Mouse (Mus musculus): ENCODE measurements around the gene Ywhae.

The Ywhae gene

DNA sequence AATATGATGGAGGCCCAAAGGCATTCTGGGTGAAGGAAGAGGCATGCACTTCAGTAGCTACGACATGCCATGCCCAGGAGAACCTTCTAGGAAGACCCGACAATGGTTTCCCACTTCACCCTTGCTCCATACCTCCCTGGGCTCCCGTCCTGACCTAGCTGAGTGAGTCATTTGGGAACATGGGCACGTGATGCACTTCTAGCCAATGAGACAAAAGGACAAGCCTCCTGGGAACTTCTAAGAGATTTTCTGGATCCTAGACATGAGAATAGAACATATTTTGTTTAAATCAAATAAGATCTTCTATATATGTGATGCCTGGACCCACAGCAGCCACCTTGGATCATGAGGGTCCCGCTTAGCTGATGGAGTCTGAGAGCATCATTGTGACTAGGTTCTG lies 59.9 kb downstream of the Ywhae start:
- ATAC-seq (ENCODE audit: insufficient number of reproducible peaks, low FRiP score, low TSS enrichment) = no peak

DNA sequence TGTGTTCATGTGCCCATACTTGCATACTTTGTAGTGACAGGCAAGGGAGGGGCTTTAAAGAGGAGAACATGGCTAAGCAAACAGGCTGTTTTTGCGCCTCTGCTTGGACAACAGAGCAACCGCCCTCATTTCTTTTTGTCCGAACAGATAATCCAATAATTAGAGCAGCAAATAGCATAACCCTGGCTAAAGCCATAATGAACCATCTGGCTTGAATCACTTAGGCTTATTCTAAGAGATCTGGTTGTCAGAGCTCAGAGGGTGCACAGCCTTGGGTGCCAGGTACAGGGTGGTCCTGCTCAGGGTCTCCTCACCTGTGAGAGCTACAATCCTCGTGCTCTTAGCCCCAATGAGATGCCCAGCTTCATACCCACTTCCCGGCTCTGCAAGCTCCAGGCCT lies 60.7 kb downstream of the Ywhae start:
- no peak for ATAC-seq (ENCODE audit: insufficient number of reproducible peaks, low FRiP score, low TSS enrichment)

DNA sequence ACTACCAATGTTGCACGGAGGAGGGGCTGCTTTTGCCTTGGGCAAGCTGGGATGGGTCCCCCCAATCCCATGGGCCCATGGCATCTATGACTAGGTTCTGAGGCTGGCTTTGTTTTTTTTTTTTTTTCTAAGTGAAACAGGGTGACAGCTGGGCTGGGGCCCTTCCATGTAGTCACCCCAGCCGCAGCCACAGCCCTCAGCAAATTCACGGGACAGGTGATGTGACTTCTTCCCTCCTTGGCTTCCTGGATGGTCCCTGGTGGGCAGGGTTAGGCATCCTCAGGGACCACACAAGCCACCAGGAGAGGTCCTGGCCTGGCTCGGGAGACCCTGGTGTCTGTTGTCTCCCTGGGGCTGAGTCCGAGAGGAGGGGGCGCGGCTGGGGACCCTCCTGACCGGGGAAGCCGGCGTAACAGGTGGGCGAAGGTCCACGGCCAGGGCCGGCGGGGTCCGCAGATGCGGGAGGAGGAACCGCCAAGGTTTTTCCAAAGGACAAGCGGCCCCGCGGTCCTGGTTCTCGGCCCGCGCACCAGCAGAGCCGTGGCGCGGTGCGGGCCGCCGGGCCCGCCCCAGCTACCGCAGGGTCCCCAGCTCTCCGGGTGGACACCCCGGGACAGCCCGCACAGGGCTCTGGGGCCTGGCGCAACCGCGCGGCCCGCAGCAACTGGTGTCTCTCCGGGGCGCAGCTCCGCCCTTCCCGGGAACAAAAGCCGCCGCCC lies 62.1 kb downstream of the Ywhae start:
- ATAC-seq (ENCODE audit: insufficient number of reproducible peaks, low FRiP score, low TSS enrichment) = no peak

GRCm38 (mm10) chr11:75795321-75795636 lies 62.6 kb downstream of the Ywhae start:
- no peak for ATAC-seq (ENCODE audit: insufficient number of reproducible peaks, low FRiP score, low TSS enrichment)

DNA sequence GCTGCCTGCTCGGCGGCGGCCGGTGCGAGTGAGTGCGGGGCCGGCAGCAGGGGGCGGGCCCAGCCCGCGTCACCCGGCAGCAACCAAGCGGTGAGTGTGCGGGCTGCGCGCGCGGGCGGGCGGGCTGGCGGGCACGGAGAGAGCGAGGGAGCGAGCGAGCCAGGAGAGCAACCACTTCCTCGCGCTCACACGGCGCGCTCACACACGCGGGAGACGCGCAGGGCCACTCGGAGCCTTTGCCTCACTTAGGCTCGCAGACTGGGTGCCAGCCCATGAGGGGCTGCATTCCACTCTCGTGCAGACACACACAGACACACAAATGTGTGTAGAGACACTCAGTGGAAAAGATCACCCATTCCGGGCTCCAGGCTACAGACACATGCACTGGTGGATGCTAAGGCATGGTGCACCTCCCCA lies 63.4 kb downstream of the Ywhae start, which contains the start of gene Doc2b:
Gene Doc2b (minus strand): TSS at position 21 of the 417 bp plus-strand sequence.
- ATAC-seq (ENCODE audit: insufficient number of reproducible peaks, low FRiP score, low TSS enrichment) = peak; percentile 69; the same call in 1 of the 2 replicates

DNA sequence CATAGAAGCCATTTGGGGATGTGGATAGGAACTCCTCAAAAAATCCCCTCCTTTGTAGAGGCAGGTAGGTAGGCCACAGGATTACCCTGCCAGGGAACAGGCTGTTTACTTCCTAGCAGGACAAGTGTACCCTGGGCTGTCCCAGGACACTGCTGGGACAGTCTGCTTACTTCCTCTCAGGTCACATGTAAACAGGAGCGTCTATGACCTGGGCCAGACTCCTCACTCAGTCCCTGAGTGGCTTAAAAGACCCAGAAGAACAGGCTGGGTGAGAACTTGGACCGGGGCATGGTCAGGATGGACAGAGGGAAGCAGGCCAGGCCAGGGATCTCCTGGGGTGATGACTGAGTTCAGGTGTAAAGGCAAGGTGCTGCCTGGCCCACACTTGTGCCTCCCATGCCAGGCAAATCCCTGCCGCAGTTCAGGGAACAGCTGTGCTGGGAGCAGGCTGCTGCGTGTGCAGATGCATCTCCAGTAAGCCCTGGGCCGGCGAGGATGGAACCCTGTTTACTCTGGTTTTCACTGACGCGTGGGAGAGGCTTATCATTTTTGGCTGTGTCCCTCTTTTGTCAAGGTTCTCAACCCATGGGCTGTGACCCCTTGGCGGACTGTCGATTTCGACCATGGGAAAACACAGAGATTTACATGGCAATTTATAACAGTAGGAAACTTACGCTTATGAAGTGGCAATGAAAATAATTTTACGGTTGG lies 64.0 kb downstream of the Ywhae start:
- no peak for ATAC-seq (ENCODE audit: insufficient number of reproducible peaks, low FRiP score, low TSS enrichment)

- no peak for ATAC-seq (ENCODE audit: insufficient number of reproducible peaks, low FRiP score, low TSS enrichment)
These were observed 68.7 kb downstream of the Ywhae start for GRCm38 (mm10) chr11:75801369-75801768.

GRCm38 (mm10) chr11:75801771-75802550 lies 69.3 kb downstream of the Ywhae start:
- ATAC-seq (ENCODE audit: insufficient number of reproducible peaks, low FRiP score, low TSS enrichment) = no peak

- no peak for ATAC-seq (ENCODE audit: insufficient number of reproducible peaks, low FRiP score, low TSS enrichment)
These were observed 74.8 kb downstream of the Ywhae start for GRCm38 (mm10) chr11:75807486-75807885.

- no peak for ATAC-seq (ENCODE audit: insufficient number of reproducible peaks, low FRiP score, low TSS enrichment)
These were observed 77.9 kb downstream of the Ywhae start for GRCm38 (mm10) chr11:75810526-75810925.

GRCm38 (mm10) chr11:75811900-75812299 lies 79.2 kb downstream of the Ywhae start:
- ATAC-seq (ENCODE audit: insufficient number of reproducible peaks, low FRiP score, low TSS enrichment) = no peak; the same call in 1 of the 2 replicates

- no peak for ATAC-seq (ENCODE audit: insufficient number of reproducible peaks, low FRiP score, low TSS enrichment)
These were observed 80.4 kb downstream of the Ywhae start for GRCm38 (mm10) chr11:75813085-75813484.
